Mouse (Mus musculus) left cerebral cortex, postnatal 36 days (tissue): ENCODE results near the gene Rora. TPM values are rescaled to one million over a fixed set of nuclear protein-coding genes. Genes with fewer than 3 reads are reported as not detected.

ENCODE experiments used
- DNase-seq, 2 experiments: peaks; one replicate each; pipeline ENCODE4 v3.0.0; 2021 to 2022; ENCODE audit warnings: low spot score in 2 of 2, mixed read lengths in 1 of 2
- intact Hi-C: fragments of 180-260 bp; cut with DNase I; formaldehyde crosslinking; loops from one replicate; pipeline ENCODE4 v1.15.1; 2025
- total RNA-seq, 2 experiments: library from RNA; stranded (reverse); gene quantifications; 2 replicates each; pipeline ENCODE4 v1.2.3; 2021

The Rora gene
- total RNA-seq = 10 to 100 TPM; 69.0 to 81.9 TPM

- intact Hi-C loops = loop anchor here (2.0 to 5.0 kb wide), 3 partner anchors 34 to 636 kb away; no protein-coding TSS in a partner anchor
Measured at GRCm38 (mm10) chr9:68653211-68654038, at the start of gene Rora. Rora (plus strand) TSS chr9:68653786.

GRCm38 (mm10) chr9:68614006-68614405 lies 39.6 kb upstream of the Rora start:
- DNase-seq = no peak
- intact Hi-C loops = no loop called here

More at GRCm38 (mm10) chr9:68653211-68654038, at the start of gene Rora:
- DNase-seq = peak; percentile 72 to 78

GRCm38 (mm10) chr9:68617116-68617515 lies 36.5 kb upstream of the Rora start:
- DNase-seq = no peak
- intact Hi-C loops = no loop called here

- intact Hi-C loops = no loop called here
- no peak for DNase-seq
Measured at GRCm38 (mm10) chr9:68620036-68620435, 33.5 kb upstream of the Rora start.

- intact Hi-C loops = no loop called here
- no peak for DNase-seq
Measured at GRCm38 (mm10) chr9:68620441-68620840, 33.1 kb upstream of the Rora start.

- intact Hi-C loops = no loop called here
- no peak for DNase-seq
Measured at GRCm38 (mm10) chr9:68624981-68625380, 28.6 kb upstream of the Rora start.

GRCm38 (mm10) chr9:68637301-68637700 lies 16.3 kb upstream of the Rora start:
- no peak for DNase-seq
- intact Hi-C loops = no loop called here

- DNase-seq = no peak
- intact Hi-C loops = no loop called here
Measured at GRCm38 (mm10) chr9:68641123-68641522, 12.5 kb upstream of the Rora start.

GRCm38 (mm10) chr9:68648061-68648460 lies 5.5 kb upstream of the Rora start:
- DNase-seq = no peak
- intact Hi-C loops = no loop called here

GRCm38 (mm10) chr9:68654039-68654332 lies 400 bp downstream of the Rora start:
- intact Hi-C loops = loop anchor here (2.0 to 5.0 kb wide), 3 partner anchors 33 to 637 kb away; no protein-coding TSS in a partner anchor
- no peak for DNase-seq

- intact Hi-C loops = loop anchor here (2.0 to 5.0 kb wide), 3 partner anchors 33 to 637 kb away; no protein-coding TSS in a partner anchor
- peak in 1 of 2 experiments; percentile 50 for DNase-seq
Measured at GRCm38 (mm10) chr9:68654333-68655017, 889 bp downstream of the Rora start.

GRCm38 (mm10) chr9:68655018-68656005 lies 1.7 kb downstream of the Rora start:
- DNase-seq = peak; percentile 43 to 49
- intact Hi-C loops = loop anchor here (2.0 kb wide), 1 partner anchor 61 kb away; no protein-coding TSS in a partner anchor

- peak; percentile 15 to 31 for DNase-seq
- intact Hi-C loops = no loop called here
Measured at GRCm38 (mm10) chr9:68656076-68656795, 2.6 kb downstream of the Rora start.

- intact Hi-C loops = no loop called here
- no peak for DNase-seq
Measured at GRCm38 (mm10) chr9:68656796-68657130, 3.2 kb downstream of the Rora start.

GRCm38 (mm10) chr9:68670731-68671130 lies 17.1 kb downstream of the Rora start:
- intact Hi-C loops = no loop called here
- no peak for DNase-seq

GRCm38 (mm10) chr9:68672459-68672858 lies 18.9 kb downstream of the Rora start:
- DNase-seq = no peak
- intact Hi-C loops = no loop called here

- no peak for DNase-seq
- intact Hi-C loops = no loop called here
Measured at GRCm38 (mm10) chr9:68673221-68673620, 19.6 kb downstream of the Rora start.

- intact Hi-C loops = no loop called here
- peak in 1 of 2 experiments; percentile 17 for DNase-seq
Measured at GRCm38 (mm10) chr9:68679871-68680374, 26.3 kb downstream of the Rora start.

- DNase-seq = no peak
- intact Hi-C loops = no loop called here
Measured at GRCm38 (mm10) chr9:68683938-68684337, 30.4 kb downstream of the Rora start.
